Mouse (Mus musculus) C2C12 (cell line): ENCODE data around the gene Ints6. TPM values are rescaled to one million over a fixed set of nuclear protein-coding genes. Genes with fewer than 3 reads are reported as not detected.
A peak's percentile ranks its signal among the peaks of the same experiment; 100 is the strongest.

Source experiments
- H3K27me3 ChIP-seq: one replicate; pipeline ENCODE4 v1.6.1; 2011; ENCODE audit not compliant: control insufficient read depth, insufficient read depth, insufficient read length
- H3K36me3 ChIP-seq: one replicate; pipeline ENCODE4 v1.6.1; 2011; ENCODE audit not compliant: control insufficient read depth, insufficient read depth
- H3K4me3 ChIP-seq: one replicate; pipeline ENCODE4 v1.5.1; 2011; ENCODE audit warnings: mild to moderate bottlenecking, control low read depth; ENCODE audit not compliant: poor library complexity, insufficient read depth, severe bottlenecking
- H3K79me2 ChIP-seq: one replicate; pipeline ENCODE4 v1.6.1; 2011; ENCODE audit not compliant: control insufficient read depth, insufficient read depth
- H3K79me3 ChIP-seq: one replicate; pipeline ENCODE4 v1.6.1; 2011; ENCODE audit warnings: low read depth, control low read depth
- H3ac ChIP-seq: one replicate; pipeline ENCODE3; 2011; ENCODE audit warnings: low read depth; ENCODE audit not compliant: control insufficient read depth, insufficient read length
- CEBPB ChIP-seq: IDR thresholded peaks from one replicate; pipeline ENCODE4 v1.6.1; 2011; ENCODE audit warnings: low read depth, mild to moderate bottlenecking, control low read depth, moderate library complexity
- CTCF ChIP-seq: IDR thresholded peaks from one replicate; pipeline ENCODE4 v1.5.1; 2011; ENCODE audit not compliant: control insufficient read depth, insufficient read depth, insufficient read length
- FOSL1 ChIP-seq: IDR thresholded peaks from one replicate; pipeline ENCODE4 v1.8.0; 2011; ENCODE audit warnings: mild to moderate bottlenecking, low read length; ENCODE audit not compliant: poor library complexity, insufficient read depth, severe bottlenecking
- MAX ChIP-seq: IDR thresholded peaks from one replicate; pipeline ENCODE4 v1.6.1; 2011; ENCODE audit warnings: mild to moderate bottlenecking, control low read depth
- MYOD1 ChIP-seq: IDR thresholded peaks from one replicate; pipeline ENCODE4 v1.6.1; 2011; ENCODE audit warnings: low read depth; ENCODE audit not compliant: control insufficient read depth, insufficient read length
- MYOG ChIP-seq: IDR thresholded peaks from one replicate; pipeline ENCODE4 v1.6.1; 2011; ENCODE audit not compliant: control insufficient read depth, insufficient read length; ENCODE audit errors: extremely low read depth
- USF1 ChIP-seq: IDR thresholded peaks from one replicate; pipeline ENCODE4 v1.6.1; 2011; ENCODE audit warnings: low read depth, mild to moderate bottlenecking, control low read depth, moderate library complexity
- polyA plus RNA-seq: library from polyadenylated mRNA; unstranded; fragments of >200 nt; fragmentation: generic; extraction: Trizol; gene quantifications from one replicate; pipeline ENCODE4 v1.2.1, GENCODE M21; 2012; ENCODE audit warnings: missing spikeins

Ints6 gene
- polyA plus RNA-seq, 1 experiment = 6.7 TPM

DNA sequence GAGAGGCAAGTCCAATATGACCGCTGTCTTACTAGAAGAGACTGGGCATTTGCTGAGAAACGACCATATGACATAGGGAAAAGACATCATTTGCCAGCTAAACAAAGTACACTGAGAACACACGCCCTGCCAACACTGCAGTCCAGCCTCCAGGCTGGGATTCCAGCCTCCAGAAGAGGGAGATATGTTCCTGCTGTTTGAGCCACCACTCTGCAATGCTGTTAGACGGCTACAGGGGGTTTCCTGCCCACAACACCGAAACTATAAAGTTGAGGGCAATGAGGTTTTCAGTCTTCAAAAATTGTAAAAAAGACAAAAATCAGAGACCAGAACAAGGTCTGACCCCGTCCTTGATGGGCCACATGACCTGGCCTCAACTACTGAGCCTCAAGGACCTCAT, 121.9 kb downstream of the Ints6 start:
- H3K36me3 ChIP-seq = no peaks in the 10 kb centered on the region
- H3K79me2 ChIP-seq = no peaks in the 10 kb centered on the region
- no peak for TF ChIP-seq USF1
- TF ChIP-seq CTCF = no peak
- no peak for TF ChIP-seq MAX
- no peak for TF ChIP-seq CEBPB
- TF ChIP-seq FOSL1 = no peak
- TF ChIP-seq MYOG = no peak
- no peak for TF ChIP-seq MYOD1
- H3K27me3 ChIP-seq = no peaks in the 10 kb centered on the region
- H3ac ChIP-seq = no peak overlapping the region
- no peaks in the 10 kb centered on the region for H3K79me3 ChIP-seq
- no peak overlapping the region for H3K4me3 ChIP-seq

DNA sequence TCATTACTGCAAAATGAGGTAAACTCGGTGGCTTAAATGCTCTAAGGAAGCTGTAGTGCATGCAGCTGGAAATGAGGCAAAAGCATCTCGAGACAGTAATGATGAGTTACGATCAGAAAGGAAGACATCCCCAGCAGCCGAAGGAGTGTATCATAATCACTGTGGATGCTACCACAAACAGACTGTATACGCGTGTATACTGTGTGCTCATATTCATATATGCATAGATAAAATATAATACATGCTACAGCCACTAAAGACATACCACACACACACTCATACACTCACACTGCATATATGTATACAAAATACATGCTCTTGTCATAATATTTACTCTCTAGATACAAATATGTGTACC, 122.6 kb downstream of the Ints6 start:
- no peak overlapping the region for H3ac ChIP-seq
- no peaks in the 10 kb centered on the region for H3K79me3 ChIP-seq
- H3K36me3 ChIP-seq = no peaks in the 10 kb centered on the region
- H3K79me2 ChIP-seq = no peaks in the 10 kb centered on the region
- TF ChIP-seq MYOG (no peak), CTCF (no peak), CEBPB (no peak), MAX (no peak), FOSL1 (no peak), USF1 (no peak), MYOD1 (no peak)
- no peak overlapping the region for H3K4me3 ChIP-seq
- H3K27me3 ChIP-seq = no peaks in the 10 kb centered on the region

DNA sequence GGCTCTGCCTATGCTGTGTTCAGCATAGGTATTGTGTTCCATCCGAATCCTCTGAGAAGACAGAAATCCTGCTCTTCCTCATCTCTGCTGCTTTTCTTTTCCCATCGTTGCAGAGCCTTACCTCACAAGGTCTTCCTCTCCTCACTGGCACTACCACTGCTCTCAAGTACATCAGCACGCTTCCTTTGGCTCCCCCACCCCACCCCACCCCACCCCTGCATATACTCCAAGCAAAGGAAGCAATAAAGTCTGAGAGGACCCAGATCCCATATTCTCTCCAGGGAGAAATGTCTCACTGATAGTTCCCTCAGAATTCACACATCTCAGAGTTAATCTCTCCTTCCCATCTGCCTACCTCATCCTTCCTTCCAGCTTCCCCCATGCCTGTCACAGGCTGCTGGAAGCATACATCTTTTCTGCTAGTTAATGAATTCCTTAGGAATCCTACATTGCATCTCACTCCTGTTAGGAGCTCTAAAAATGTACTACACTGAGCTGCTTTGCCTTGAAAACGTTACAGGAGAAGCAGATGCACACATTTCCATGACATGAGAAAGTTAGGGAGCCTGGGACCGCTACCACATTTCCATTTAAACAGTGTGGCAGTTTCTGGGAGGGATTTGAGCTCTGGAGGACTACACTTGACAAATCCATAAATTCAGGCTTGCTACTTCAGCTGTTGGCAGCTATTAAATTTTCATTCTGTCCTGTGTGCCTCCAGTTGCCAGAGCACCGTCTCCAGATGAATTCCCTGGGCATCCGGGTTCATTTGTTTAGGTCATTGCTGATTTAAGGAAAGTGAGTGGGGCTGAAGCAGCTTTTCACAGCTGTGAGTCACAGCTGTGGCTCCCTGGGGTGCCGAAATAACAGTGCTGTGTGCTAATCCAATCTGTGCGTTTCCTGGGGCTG, 123.3 kb downstream of the Ints6 start:
- TF ChIP-seq CTCF (no peak), MAX (peak; percentile 25), MYOD1 (peak; percentile 59)
- Histone ChIP-seq H3K36me3 (no peaks in the 10 kb centered on the region), H3K27me3 (no peaks in the 10 kb centered on the region), H3K79me2 (no peaks in the 10 kb centered on the region), H3K4me3 (no peak overlapping the region), H3K79me3 (no peaks in the 10 kb centered on the region), H3ac (no peak overlapping the region)

DNA sequence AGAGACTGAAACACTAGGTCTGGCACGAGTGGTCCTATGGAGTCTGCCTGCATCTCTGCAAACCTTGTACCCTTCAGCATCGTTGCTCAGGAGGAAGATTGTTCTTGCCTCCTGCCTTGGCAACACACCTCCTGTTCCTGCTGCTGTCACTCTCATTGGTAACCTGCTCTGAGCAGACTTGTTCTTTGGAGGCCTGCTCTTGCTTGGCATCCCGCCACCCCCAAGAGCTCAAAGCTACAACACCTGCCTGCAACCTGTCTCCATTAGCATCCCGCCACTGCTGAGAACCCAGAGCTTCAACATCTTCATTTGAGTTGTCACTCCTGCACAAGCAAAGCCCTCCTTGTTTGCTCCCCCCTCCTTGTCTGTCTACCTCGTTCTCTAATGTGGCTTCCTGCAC, 133.0 kb downstream of the Ints6 start:
- Histone ChIP-seq H3K79me2 (no peaks in the 10 kb centered on the region), H3K27me3 (no peaks in the 10 kb centered on the region), H3K36me3 (no peaks in the 10 kb centered on the region), H3K79me3 (no peaks in the 10 kb centered on the region), H3K4me3 (no peak overlapping the region), H3ac (no peak overlapping the region)
- TF ChIP-seq MAX = no peak
- no peak for TF ChIP-seq USF1
- TF ChIP-seq CTCF = no peak
- no peak for TF ChIP-seq FOSL1
- no peak for TF ChIP-seq CEBPB
- TF ChIP-seq MYOD1 = no peak
- no peak for TF ChIP-seq MYOG

Other genes starting within 250 kb of the Ints6 start
- 0.19 TPM for gene Fam124a, start 205.4 kb downstream of the Ints6 start, polyA plus RNA-seq
- gene Gm4131, start 194.2 kb downstream of the Ints6 start, polyA plus RNA-seq = not detected
- not detected for gene Serpine3, start 97.5 kb downstream of the Ints6 start, polyA plus RNA-seq
- 4.8 TPM for gene Wdfy2, start 76.5 kb upstream of the Ints6 start, polyA plus RNA-seq
- gene Defb48, start 223.3 kb upstream of the Ints6 start, polyA plus RNA-seq = not detected
- gene Defb47, start 236.9 kb upstream of the Ints6 start, polyA plus RNA-seq = 1.1 TPM